Mouse (Mus musculus) monocyte, adult 2 months (primary cell): ENCODE measurements around the gene Nfyb.

Experiments used
- DNase-seq, 2 experiments: peaks; one replicate each; pipeline ENCODE4 v3.0.0; 2022; ENCODE audit warnings: low spot score in 2 of 2, low read depth in 1 of 2

The Nfyb gene

DNA sequence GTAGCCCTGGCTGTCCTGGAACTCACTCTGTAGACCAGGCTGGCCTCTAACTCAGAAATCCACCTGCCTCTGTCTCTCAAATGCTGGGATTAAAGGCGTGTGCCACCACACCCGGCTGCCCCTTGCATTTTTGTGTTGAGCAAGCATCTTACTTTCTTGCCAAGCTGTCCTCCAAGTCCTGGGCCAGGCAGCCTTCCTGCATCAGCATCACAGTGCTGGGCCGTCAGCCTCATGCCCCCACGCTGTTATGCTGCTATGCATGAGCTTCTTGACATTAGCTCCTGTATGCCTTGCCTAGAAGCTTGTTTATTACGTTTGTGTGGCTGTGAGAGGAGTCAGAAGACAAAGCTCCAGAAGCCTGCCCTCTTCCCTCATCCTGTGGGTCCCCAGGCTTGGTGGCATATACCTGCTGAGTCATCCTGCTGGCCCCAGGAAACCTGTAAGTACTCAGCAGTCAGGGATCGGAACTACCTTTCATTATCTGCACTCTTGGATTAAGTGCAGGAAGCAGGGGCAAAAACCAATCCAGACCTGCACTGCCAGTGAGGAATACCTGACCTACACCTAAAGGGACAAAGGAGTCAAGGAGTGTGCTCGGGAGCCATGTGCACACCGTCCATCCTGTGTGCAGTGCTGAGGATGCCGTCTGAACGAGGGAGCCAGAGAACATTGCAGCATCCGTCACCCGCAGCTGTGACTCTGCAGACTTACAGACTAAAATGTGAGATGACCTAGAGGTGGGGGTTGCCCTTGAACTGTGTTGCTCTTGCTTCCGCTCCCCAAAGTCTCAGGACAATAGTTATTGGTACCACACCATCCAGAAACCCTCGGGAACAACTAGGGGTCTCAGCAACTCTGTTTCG lies 16.7 kb downstream of the Nfyb start:
- DNase-seq: no peak

DNA sequence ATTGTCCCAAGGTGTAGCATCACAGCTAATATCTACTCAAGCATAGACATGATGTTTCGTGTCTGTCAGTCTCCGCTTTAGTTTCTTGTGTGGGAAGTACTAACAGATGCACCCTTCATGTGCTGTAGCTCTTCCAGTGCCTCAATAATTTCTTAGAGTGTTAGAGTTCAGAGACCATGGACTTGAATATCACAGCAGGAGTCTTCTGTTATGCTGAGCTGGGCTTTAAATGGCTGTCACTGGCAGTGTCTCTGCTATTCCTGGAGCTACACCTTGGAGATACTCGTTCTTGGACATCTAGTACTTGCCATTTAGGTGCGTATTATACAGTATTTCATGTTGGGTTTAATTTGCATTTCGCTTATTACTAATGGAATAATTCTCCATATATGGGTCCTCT lies 18.6 kb downstream of the Nfyb start:
- no peak for DNase-seq

DNA sequence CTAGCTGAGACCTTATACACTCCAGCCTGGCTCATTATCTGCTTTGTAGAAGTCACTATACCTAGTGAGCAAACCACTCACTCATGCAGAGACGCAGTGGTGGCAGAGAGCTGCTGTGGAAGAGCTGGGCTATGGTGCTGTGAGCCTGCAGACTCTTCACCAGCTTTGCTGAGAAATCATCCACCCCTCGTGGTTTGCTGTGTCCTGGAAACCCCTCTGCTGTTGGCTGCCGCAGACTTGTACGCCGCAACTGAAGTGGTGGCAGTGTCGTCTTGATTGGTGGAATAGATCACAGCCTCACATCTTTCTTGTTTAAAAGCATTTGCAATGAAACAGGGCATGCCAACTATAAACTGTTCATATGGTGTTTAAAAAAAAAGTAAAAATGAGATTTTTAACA lies 19.6 kb downstream of the Nfyb start:
- DNase-seq: no peak

DNA sequence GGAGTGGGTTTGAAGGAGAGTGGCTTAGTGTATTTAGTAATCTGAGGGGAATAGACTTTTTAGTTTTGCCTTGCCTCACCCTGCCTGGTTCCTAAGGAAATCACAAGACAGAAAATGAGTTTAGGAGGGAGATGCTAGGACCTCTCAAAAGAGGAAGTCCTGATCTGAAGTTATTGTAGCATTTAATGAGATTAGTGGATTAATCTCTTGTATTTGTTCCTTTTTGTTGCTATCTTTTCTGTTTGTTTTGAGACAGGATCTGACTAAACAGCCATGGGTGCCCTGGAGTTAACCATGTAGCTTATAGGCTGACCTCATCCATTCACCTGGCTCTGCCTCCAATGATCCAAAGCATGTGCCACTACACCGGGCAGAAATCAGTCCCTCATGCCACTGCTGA lies 21.4 kb downstream of the Nfyb start:
- DNase-seq: no peak

DNA sequence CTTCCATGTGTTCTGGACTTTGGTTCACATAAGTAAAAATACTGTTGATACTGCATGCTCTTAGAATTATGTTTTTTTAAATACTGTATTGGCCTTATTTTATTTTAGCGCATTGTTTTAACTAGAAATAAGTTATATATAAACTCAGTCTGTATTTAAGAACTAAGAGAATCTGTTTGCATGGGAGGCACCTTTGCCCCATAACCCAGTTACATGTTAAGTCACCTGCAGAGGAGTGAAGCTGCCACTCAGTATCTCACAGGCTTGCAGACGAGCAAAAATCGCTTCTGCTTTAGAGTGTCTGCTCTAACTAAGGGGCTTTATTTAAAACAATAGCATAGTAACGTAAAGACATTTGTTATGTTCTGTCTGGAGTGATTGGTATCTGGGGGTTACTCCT lies 22.1 kb downstream of the Nfyb start:
- DNase-seq: no peak

DNA sequence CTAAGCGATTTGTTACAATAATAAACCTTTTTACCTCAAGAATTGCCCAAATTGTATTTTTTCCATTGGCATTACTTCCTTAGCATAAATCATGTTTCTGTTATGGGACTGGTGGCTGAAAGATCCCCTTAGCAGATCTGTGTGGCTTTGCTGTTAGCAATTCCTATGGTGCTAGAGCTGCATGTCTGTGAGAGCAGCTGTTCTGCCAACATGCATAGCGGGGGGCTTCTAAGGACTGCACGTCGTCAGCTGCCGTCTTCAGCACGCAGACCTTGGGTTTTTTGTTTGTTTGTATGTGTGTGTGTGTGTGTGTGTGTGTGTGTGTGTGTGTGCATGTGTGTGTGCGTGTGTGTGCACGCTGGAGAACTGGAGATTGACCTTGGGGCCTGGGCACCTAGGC lies 22.6 kb downstream of the Nfyb start:
- DNase-seq: no peak

DNA sequence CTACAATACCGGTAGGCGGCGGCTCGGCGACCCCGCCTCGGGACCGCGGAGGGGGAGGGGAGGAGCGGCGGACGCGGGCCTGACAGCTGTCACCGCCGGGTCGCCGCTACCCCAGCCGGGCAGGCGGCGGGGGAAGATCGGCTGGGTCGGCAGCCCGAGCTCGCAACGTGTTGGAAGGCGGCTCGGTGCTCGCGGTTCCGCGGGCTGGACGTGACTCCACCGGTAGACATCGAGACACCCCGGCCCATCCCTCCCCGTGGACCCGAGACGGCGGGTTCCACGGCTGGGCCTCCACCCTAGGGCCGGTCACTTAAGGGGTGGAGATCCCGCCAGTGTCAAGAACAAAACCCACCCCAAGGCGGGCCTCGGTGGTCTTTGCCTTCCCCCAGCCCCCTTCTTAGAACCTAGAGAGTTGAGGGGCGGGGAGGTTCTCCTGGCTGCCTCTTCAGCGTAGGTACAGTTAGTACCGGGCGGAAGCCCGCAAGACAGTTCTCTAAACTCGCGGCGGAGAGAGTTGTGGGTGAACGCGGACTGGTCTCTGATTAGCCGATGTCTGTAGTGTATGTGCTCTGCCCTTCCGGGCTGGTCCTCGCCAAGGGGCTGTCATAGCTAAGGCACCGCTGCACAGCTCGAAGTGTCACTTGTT lies 64.5 kb downstream of the Nfyb start:
- DNase-seq: no peak

DNA sequence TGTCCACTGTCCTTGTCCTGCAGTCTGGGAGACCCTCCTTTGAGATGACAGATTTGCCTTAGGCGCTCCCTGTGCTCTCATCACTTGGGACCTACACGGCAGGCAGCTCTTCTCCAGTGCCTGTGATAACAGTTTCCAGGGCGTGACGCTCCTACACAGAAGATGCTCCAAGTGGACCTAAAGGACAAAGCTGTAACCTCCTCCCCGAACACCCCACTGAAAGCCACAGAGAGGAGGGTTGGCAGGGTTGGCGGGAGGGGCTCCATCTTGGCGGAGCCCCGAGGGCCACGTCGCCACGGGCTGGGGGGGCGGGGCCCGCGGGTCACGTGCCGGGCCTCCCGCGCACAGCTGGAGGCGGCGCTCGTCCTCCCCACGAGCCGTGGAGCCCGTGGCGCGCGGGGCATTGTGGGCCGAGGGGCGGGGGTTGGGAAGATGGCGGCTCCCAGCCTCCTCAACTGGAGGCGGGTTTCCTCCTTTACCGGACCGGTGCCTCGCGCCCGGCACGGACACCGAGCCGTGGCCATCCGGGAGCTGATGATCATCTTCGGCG lies 65.2 kb downstream of the Nfyb start:
- peak; percentile 45 to 73 for DNase-seq
